Mouse (Mus musculus) megakaryocyte, embryonic 14.5 days (primary cell): ENCODE results near the gene Trpt1. TPM values are rescaled to one million over a fixed set of nuclear protein-coding genes. Genes with fewer than 3 reads are reported as not detected.
"Not testable (repeated sequence)": the region's sequence is repeated elsewhere in the genome, so short reads cannot be mapped to it uniquely, and the experiment has no call there.

Experiments
- H3K27me3 ChIP-seq: replicated peaks from 2 replicates; pipeline ENCODE3; 2012; ENCODE audit warnings: inconsistent platforms
- H3K36me3 ChIP-seq: replicated peaks from 2 replicates; pipeline ENCODE3; 2012; ENCODE audit warnings: low read length, inconsistent platforms, mixed read lengths
- H3K4me1 ChIP-seq: 2 replicates; pipeline ENCODE4 v1.6.1; 2012; ENCODE audit warnings: inconsistent platforms
- H3K4me3 ChIP-seq: replicated peaks from 2 replicates; pipeline ENCODE3; 2012; ENCODE audit warnings: moderate library complexity, mild to moderate bottlenecking, inconsistent platforms
- H3K9me3 ChIP-seq: 2 replicates; pipeline ENCODE4 v1.6.1; 2012; ENCODE audit warnings: inconsistent platforms
- FLI1 ChIP-seq: IDR thresholded peaks from 2 replicates; pipeline ENCODE4 v1.6.1; 2012; ENCODE audit warnings: low read length, inconsistent platforms, mixed read lengths
- GATA1 ChIP-seq: IDR thresholded peaks from 3 replicates; pipeline ENCODE4 v1.6.1; 2012; ENCODE audit warnings: mixed read lengths, low read length, inconsistent platforms, borderline replicate concordance
- polyA plus RNA-seq: library from polyadenylated mRNA; stranded (reverse); fragments of >175 nt; gene quantifications from 2 replicates; pipeline ENCODE4 v1.2.3, GENCODE M21; 2012; ENCODE audit warnings: low replicate concordance; ENCODE audit not compliant: insufficient read depth

Gene Trpt1
- polyA plus RNA-seq, 1 experiment = 0.57 TPM

- H3K4me3 ChIP-seq = no peak overlapping the region
- no peaks in the 10 kb centered on the region for H3K27me3 ChIP-seq
- TF ChIP-seq FLI1 = no peak
- no peak for TF ChIP-seq GATA1
- H3K36me3 ChIP-seq = peaks cover 38% of the 10 kb centered on the region
- H3K4me1 ChIP-seq = peaks cover 63% of the 10 kb centered on the region
- H3K9me3 ChIP-seq = no peaks in the 10 kb centered on the region
Observed at GRCm38 (mm10) chr19:6983621-6984020, 12.3 kb upstream of the Trpt1 start.

GRCm38 (mm10) chr19:6985300-6985699 lies 10.6 kb upstream of the Trpt1 start:
- H3K27me3 ChIP-seq = no peaks in the 10 kb centered on the region
- H3K4me3 ChIP-seq = no peak overlapping the region
- no peak for TF ChIP-seq GATA1
- no peak for TF ChIP-seq FLI1
- H3K36me3 ChIP-seq = peaks cover 45% of the 10 kb centered on the region
- H3K9me3 ChIP-seq = no peaks in the 10 kb centered on the region
- peaks cover 60% of the 10 kb centered on the region for H3K4me1 ChIP-seq

- TF ChIP-seq FLI1 = no peak
- no peak for TF ChIP-seq GATA1
- Histone ChIP-seq H3K27me3 (no peaks in the 10 kb centered on the region), H3K4me1 (peaks cover 59% of the 10 kb centered on the region), H3K4me3 (peak overlapping the region; percentile 95), H3K9me3 (no peaks in the 10 kb centered on the region), H3K36me3 (peaks cover 45% of the 10 kb centered on the region)
Observed at GRCm38 (mm10) chr19:6985951-6986708, 9.8 kb upstream of the Trpt1 start.

- TF ChIP-seq GATA1 (no peak), FLI1 (no peak)
- Histone ChIP-seq H3K9me3 (no peaks in the 10 kb centered on the region), H3K27me3 (no peaks in the 10 kb centered on the region), H3K4me1 (peaks cover 56% of the 10 kb centered on the region), H3K36me3 (peaks cover 42% of the 10 kb centered on the region), H3K4me3 (peak within 1 kb of the TSS; percentile 95)
Observed at GRCm38 (mm10) chr19:6987061-6987903, 8.6 kb upstream of the Trpt1 start, which contains the start of gene Vegfb. Vegfb (minus strand) TSS chr19:6987651.

- Histone ChIP-seq H3K36me3 (peaks cover 37% of the 10 kb centered on the region), H3K4me1 (peaks cover 54% of the 10 kb centered on the region), H3K4me3 (peak overlapping the region; percentile 95), H3K9me3 (no peaks in the 10 kb centered on the region), H3K27me3 (no peaks in the 10 kb centered on the region)
- no peak for TF ChIP-seq GATA1
Observed at GRCm38 (mm10) chr19:6987904-6988285, 8.0 kb upstream of the Trpt1 start.

- Histone ChIP-seq H3K4me3 (no peak overlapping the region), H3K27me3 (no peaks in the 10 kb centered on the region), H3K4me1 (peaks cover 66% of the 10 kb centered on the region), H3K36me3 (peaks cover 32% of the 10 kb centered on the region), H3K9me3 (no peaks in the 10 kb centered on the region)
- no peak for TF ChIP-seq FLI1
- no peak for TF ChIP-seq GATA1
Observed at GRCm38 (mm10) chr19:6989251-6989650, 6.7 kb upstream of the Trpt1 start.

- Histone ChIP-seq H3K36me3 (peaks cover 19% of the 10 kb centered on the region), H3K4me3 (no peak overlapping the region), H3K27me3 (no peaks in the 10 kb centered on the region), H3K9me3 (no peaks in the 10 kb centered on the region), H3K4me1 (peaks cover 72% of the 10 kb centered on the region)
- TF ChIP-seq GATA1 = no peak
Observed at GRCm38 (mm10) chr19:6990712-6991111, 5.2 kb upstream of the Trpt1 start.

- not testable (repeated sequence) for H3K9me3 ChIP-seq, H3K27me3 ChIP-seq, H3K4me3 ChIP-seq
- Histone ChIP-seq H3K36me3 (peaks cover 15% of the 10 kb centered on the region), H3K4me1 (peaks cover 72% of the 10 kb centered on the region)
Observed at GRCm38 (mm10) chr19:6991166-6991565, 4.8 kb upstream of the Trpt1 start.

- TF ChIP-seq FLI1 (no peak), GATA1 (no peak)
- H3K27me3 ChIP-seq = no peaks in the 10 kb centered on the region
- H3K4me3 ChIP-seq = peak within 1 kb of the TSS; percentile 96
- no peaks in the 10 kb centered on the region for H3K9me3 ChIP-seq
- H3K36me3 ChIP-seq = peaks cover 14% of the 10 kb centered on the region
- H3K4me1 ChIP-seq = peaks cover 72% of the 10 kb centered on the region
Observed at GRCm38 (mm10) chr19:6992011-6992858, 3.7 kb upstream of the Trpt1 start, which contains the start of gene Dnajc4. Dnajc4 (minus strand) TSS chr19:6992572.

GRCm38 (mm10) chr19:6993011-6993770 lies 2.7 kb upstream of the Trpt1 start:
- Histone ChIP-seq H3K4me1 (peaks cover 74% of the 10 kb centered on the region), H3K9me3 (no peaks in the 10 kb centered on the region), H3K4me3 (peak overlapping the region; percentile 96), H3K27me3 (no peaks in the 10 kb centered on the region), H3K36me3 (peaks cover 24% of the 10 kb centered on the region)
- TF ChIP-seq GATA1 = no peak
- TF ChIP-seq FLI1 = no peak
